Mouse (Mus musculus): Measurements from ENCODE around the gene Eva1a. TPM values are rescaled to one million over a fixed set of nuclear protein-coding genes. Genes with fewer than 3 reads are reported as not detected.

Eva1a gene
- polyA plus RNA-seq, 1 experiment, result 34.3 TPM

GRCm38 (mm10) chr6:82039193-82039592, 1.6 kb upstream of the Eva1a start:
- H3K36me3 ChIP-seq (ENCODE audit: control insufficient read depth, insufficient read depth, low read length), result no peaks in the 10 kb centered on the region
- peaks cover 5% of the 10 kb centered on the region; the same call in 1 of the 2 replicates for H3K4me1 ChIP-seq (ENCODE audit: control insufficient read depth, insufficient read depth, low read length)
- no peak for TF ChIP-seq POLR2A (IDR thresholded peaks at IDR 0.05; ENCODE audit: low read depth, low read length)
- TF ChIP-seq CTCF (conservative IDR thresholded peaks at IDR 0.05; ENCODE audit: insufficient read depth, insufficient read length, low read depth, low read length), result no peak
- no peaks in the 10 kb centered on the region for H3K27me3 ChIP-seq (replicated peaks; ENCODE audit: control insufficient read depth, insufficient read depth, low read length)
- WGBS, result 51% methylated on average over 6 of the region's 6 CpGs
- no peak for DNase-seq
- H3K27ac ChIP-seq (ENCODE audit: insufficient read depth, low read depth, low read length), result no peak overlapping the region
- no peak overlapping the region for H3K4me3 ChIP-seq (ENCODE audit: insufficient read depth, low read depth, low read length)

GRCm38 (mm10) chr6:82039968-82040367, 875 bp upstream of the Eva1a start:
- no peak for DNase-seq
- WGBS, result 72% methylated on average over 7 of the region's 7 CpGs
- Histone ChIP-seq H3K27ac (ENCODE audit: insufficient read depth, low read depth, low read length) (no peak overlapping the region), H3K4me3 (ENCODE audit: insufficient read depth, low read depth, low read length) (no peak overlapping the region), H3K27me3 (replicated peaks; ENCODE audit: control insufficient read depth, insufficient read depth, low read length) (no peaks in the 10 kb centered on the region), H3K4me1 (ENCODE audit: control insufficient read depth, insufficient read depth, low read length) (peaks cover 7% of the 10 kb centered on the region; the same call in 1 of the 2 replicates), H3K36me3 (ENCODE audit: control insufficient read depth, insufficient read depth, low read length) (no peaks in the 10 kb centered on the region)
- TF ChIP-seq POLR2A (IDR thresholded peaks at IDR 0.05; ENCODE audit: low read depth, low read length) (no peak), CTCF (conservative IDR thresholded peaks at IDR 0.05; ENCODE audit: insufficient read depth, insufficient read length, low read depth, low read length) (no peak)

- Histone ChIP-seq H3K36me3 (ENCODE audit: control insufficient read depth, insufficient read depth, low read length) (no peaks in the 10 kb centered on the region), H3K4me1 (ENCODE audit: control insufficient read depth, insufficient read depth, low read length) (peaks cover 12% of the 10 kb centered on the region; the same call in 1 of the 2 replicates), H3K27me3 (replicated peaks; ENCODE audit: control insufficient read depth, insufficient read depth, low read length) (no peaks in the 10 kb centered on the region), H3K27ac (ENCODE audit: insufficient read depth, low read depth, low read length) (peak overlapping the region; percentile 98), H3K4me3 (ENCODE audit: insufficient read depth, low read depth, low read length) (peak overlapping the region; percentile 83)
- DNase-seq, result peak; percentile 87
- WGBS, result under 1% methylated on average over 50 of the region's 50 CpGs
- TF ChIP-seq CTCF (conservative IDR thresholded peaks at IDR 0.05; ENCODE audit: insufficient read depth, insufficient read length, low read depth, low read length), result no peak
- TF ChIP-seq POLR2A (IDR thresholded peaks at IDR 0.05; ENCODE audit: low read depth, low read length), result peak; percentile 37
Observed at GRCm38 (mm10) chr6:82041488-82042295, 849 bp downstream of the Eva1a start.

- H3K27me3 ChIP-seq (replicated peaks; ENCODE audit: control insufficient read depth, insufficient read depth, low read length), result no peaks in the 10 kb centered on the region
- TF ChIP-seq POLR2A (IDR thresholded peaks at IDR 0.05; ENCODE audit: low read depth, low read length) (no peak), CTCF (conservative IDR thresholded peaks at IDR 0.05; ENCODE audit: insufficient read depth, insufficient read length, low read depth, low read length) (peak; percentile 49)
- DNase-seq, result peak; percentile 79
- WGBS, result under 1% methylated on average over 35 of the region's 35 CpGs
- no peaks in the 10 kb centered on the region for H3K36me3 ChIP-seq (ENCODE audit: control insufficient read depth, insufficient read depth, low read length)
- peak overlapping the region; percentile 83 for H3K4me3 ChIP-seq (ENCODE audit: insufficient read depth, low read depth, low read length)
- peak overlapping the region; percentile 98 for H3K27ac ChIP-seq (ENCODE audit: insufficient read depth, low read depth, low read length)
- peaks cover 14% of the 10 kb centered on the region; the same call in 1 of the 2 replicates for H3K4me1 ChIP-seq (ENCODE audit: control insufficient read depth, insufficient read depth, low read length)
Observed at GRCm38 (mm10) chr6:82042296-82043125, 1.7 kb downstream of the Eva1a start.

GRCm38 (mm10) chr6:82043634-82044033, 2.8 kb downstream of the Eva1a start:
- no peaks in the 10 kb centered on the region for H3K27me3 ChIP-seq (replicated peaks; ENCODE audit: control insufficient read depth, insufficient read depth, low read length)
- DNase-seq, result peak; percentile 86
- H3K36me3 ChIP-seq (ENCODE audit: control insufficient read depth, insufficient read depth, low read length), result no peaks in the 10 kb centered on the region
- H3K4me1 ChIP-seq (ENCODE audit: control insufficient read depth, insufficient read depth, low read length), result peaks cover 23% of the 10 kb centered on the region
- WGBS, result 33% methylated on average over 4 of the region's 4 CpGs
- no peak for TF ChIP-seq CTCF (conservative IDR thresholded peaks at IDR 0.05; ENCODE audit: insufficient read depth, insufficient read length, low read depth, low read length)
- no peak for TF ChIP-seq POLR2A (IDR thresholded peaks at IDR 0.05; ENCODE audit: low read depth, low read length)
- peak overlapping the region; percentile 83 for H3K4me3 ChIP-seq (ENCODE audit: insufficient read depth, low read depth, low read length)
- peak overlapping the region; percentile 98 for H3K27ac ChIP-seq (ENCODE audit: insufficient read depth, low read depth, low read length)

- H3K4me1 ChIP-seq (ENCODE audit: control insufficient read depth, insufficient read depth, low read length), result peaks cover 30% of the 10 kb centered on the region
- peak; percentile 59 for DNase-seq
- H3K27me3 ChIP-seq (replicated peaks; ENCODE audit: control insufficient read depth, insufficient read depth, low read length), result no peaks in the 10 kb centered on the region
- H3K36me3 ChIP-seq (ENCODE audit: control insufficient read depth, insufficient read depth, low read length), result no peaks in the 10 kb centered on the region
- H3K4me3 ChIP-seq (ENCODE audit: insufficient read depth, low read depth, low read length), result no peak overlapping the region
- TF ChIP-seq POLR2A (IDR thresholded peaks at IDR 0.05; ENCODE audit: low read depth, low read length), result no peak
- H3K27ac ChIP-seq (ENCODE audit: insufficient read depth, low read depth, low read length), result peak overlapping the region; percentile 26
- 36% methylated on average over 4 of the region's 4 CpGs for WGBS
Observed at GRCm38 (mm10) chr6:82044509-82044908, 3.7 kb downstream of the Eva1a start.

GRCm38 (mm10) chr6:82047977-82048376, 7.1 kb downstream of the Eva1a start:
- peak; percentile 89 for DNase-seq
- Histone ChIP-seq H3K36me3 (ENCODE audit: control insufficient read depth, insufficient read depth, low read length) (no peaks in the 10 kb centered on the region), H3K27me3 (replicated peaks; ENCODE audit: control insufficient read depth, insufficient read depth, low read length) (no peaks in the 10 kb centered on the region), H3K4me3 (ENCODE audit: insufficient read depth, low read depth, low read length) (no peak overlapping the region), H3K27ac (ENCODE audit: insufficient read depth, low read depth, low read length) (peak overlapping the region; percentile 66), H3K4me1 (ENCODE audit: control insufficient read depth, insufficient read depth, low read length) (peaks cover 50% of the 10 kb centered on the region)
- WGBS, result 16% methylated on average over 6 of the region's 6 CpGs
- no peak for TF ChIP-seq CTCF (conservative IDR thresholded peaks at IDR 0.05; ENCODE audit: insufficient read depth, insufficient read length, low read depth, low read length)
- no peak for TF ChIP-seq POLR2A (IDR thresholded peaks at IDR 0.05; ENCODE audit: low read depth, low read length)
